Mouse (Mus musculus) MEL (cell line): ENCODE measurements at regions not wholly inside any gene's neighbourhood (a gene's known extent, or its start where the extent isn't known, plus 50 kb on each side); places are given as distances from the start of the nearest gene placed in this dataset.

ENCODE experiments used
- DNase-seq: peaks from one replicate; pipeline ENCODE4 v3.0.0; 2011; ENCODE audit warnings: low read depth, low spot score
- H3K27ac ChIP-seq: 2 replicates; pipeline ENCODE4 v1.5.1; 2012; ENCODE audit warnings: low read depth, mild to moderate bottlenecking, control low read depth, low read length, moderate library complexity; ENCODE audit not compliant: control insufficient read depth
- H3K27me3 ChIP-seq, 2 experiments: fragments of 150-350 bp in 1 of 2; sonication (generic) in 1 of 2; 2 replicates each; pipeline ENCODE4 v1.6.1; 2012; ENCODE audit warnings: low read length in 2 of 2, mild to moderate bottlenecking in 2 of 2, improper control_type of control experiment in 1 of 2, moderate library complexity in 1 of 2; ENCODE audit not compliant: insufficient read depth in 2 of 2, control insufficient read depth in 1 of 2
- H3K36me3 ChIP-seq, 2 experiments: 2 replicates each; pipeline ENCODE4 v1.6.1; 2012 to 2014; ENCODE audit warnings: low read length in 2 of 2, improper control_type of control experiment in 1 of 2, inconsistent platforms in 1 of 2, mild to moderate bottlenecking in 1 of 2; ENCODE audit not compliant: insufficient read depth in 2 of 2, control insufficient read depth in 1 of 2
- H3K4me1 ChIP-seq, 2 experiments: fragments of 150-350 bp in 1 of 2; sonication (generic) in 1 of 2; 2 replicates each; pipeline ENCODE4 v1.6.1; 2012; ENCODE audit warnings: low read length in 2 of 2, improper control_type of control experiment in 1 of 2, mild to moderate bottlenecking in 1 of 2; ENCODE audit not compliant: insufficient read depth in 2 of 2, control insufficient read depth in 1 of 2
- H3K4me3 ChIP-seq, 2 experiments: fragments of 150-350 bp in 1 of 2; sonication (generic) in 1 of 2; 2 replicates each; pipeline ENCODE4 v1.5.1; 2012; ENCODE audit warnings: low read depth in 2 of 2, low read length in 2 of 2, mild to moderate bottlenecking in 2 of 2, moderate library complexity in 2 of 2, control low read depth in 1 of 2, improper control_type of control experiment in 1 of 2; ENCODE audit not compliant: control insufficient read depth in 1 of 2, insufficient read depth in 1 of 2
- H3K79me2 ChIP-seq: 2 replicates; pipeline ENCODE4 v1.6.1; 2012; ENCODE audit warnings: mild to moderate bottlenecking, low read length, moderate library complexity; ENCODE audit not compliant: control insufficient read depth, poor library complexity, insufficient read depth
- H3K9ac ChIP-seq: 2 replicates; pipeline ENCODE4 v1.6.1; 2012; ENCODE audit warnings: low read depth, mild to moderate bottlenecking, control low read depth, low read length, moderate library complexity; ENCODE audit not compliant: control insufficient read depth, poor library complexity, severe bottlenecking
- H3K9me3 ChIP-seq: fragments of 150-350 bp; sonication (generic); replicated peaks from 2 replicates; pipeline ENCODE4 v1.6.1; 2012; ENCODE audit warnings: mild to moderate bottlenecking, low read length, improper control_type of control experiment, moderate library complexity; ENCODE audit not compliant: insufficient read depth
- CHD1 ChIP-seq: IDR thresholded peaks from 2 replicates; pipeline ENCODE4 v1.6.1; 2012; ENCODE audit warnings: low read depth, mild to moderate bottlenecking, inconsistent platforms, low read length, improper control_type of control experiment
- CHD2 ChIP-seq: IDR thresholded peaks from 2 replicates; pipeline ENCODE4 v1.6.1; 2011; ENCODE audit warnings: low read length, improper control_type of control experiment
- E2F4 ChIP-seq: IDR thresholded peaks from 2 replicates; pipeline ENCODE4 v1.6.1; 2011; ENCODE audit warnings: low read depth, low read length, improper control_type of control experiment, borderline replicate concordance
- EP300 ChIP-seq, 2 experiments: IDR thresholded peaks; 2 replicates each; pipeline ENCODE4 v1.6.1; 2011; ENCODE audit warnings: improper control_type of control experiment in 2 of 2, low read length in 2 of 2, low read depth in 1 of 2, mild to moderate bottlenecking in 1 of 2
- ETS1 ChIP-seq: IDR thresholded peaks from 2 replicates; pipeline ENCODE4 v1.6.1; 2012; ENCODE audit warnings: low read depth, mild to moderate bottlenecking, inconsistent platforms, low read length, improper control_type of control experiment, moderate library complexity
- GABPA ChIP-seq: IDR thresholded peaks from 2 replicates; pipeline ENCODE4 v1.6.1; 2012; ENCODE audit warnings: low read depth, mild to moderate bottlenecking, inconsistent platforms, low read length, improper control_type of control experiment, moderate library complexity
- JUND ChIP-seq: IDR thresholded peaks from 2 replicates; pipeline ENCODE4 v1.6.1; 2011; ENCODE audit warnings: low read depth, mild to moderate bottlenecking, improper control_type of control experiment, low read length
- MAFK ChIP-seq: IDR thresholded peaks from 2 replicates; pipeline ENCODE4 v1.6.1; 2011; ENCODE audit warnings: low read depth, mild to moderate bottlenecking, low read length, improper control_type of control experiment, borderline replicate concordance
- MAX ChIP-seq: IDR thresholded peaks from 2 replicates; pipeline ENCODE4 v1.6.1; 2011; ENCODE audit warnings: low read length, improper control_type of control experiment
- MAZ ChIP-seq: IDR thresholded peaks from 2 replicates; pipeline ENCODE4 v1.6.1; 2012; ENCODE audit warnings: low read depth, mild to moderate bottlenecking, inconsistent platforms, low read length, improper control_type of control experiment
- MEF2A ChIP-seq: IDR thresholded peaks from 2 replicates; pipeline ENCODE4 v1.6.1; 2014; ENCODE audit warnings: low read depth, mild to moderate bottlenecking, inconsistent platforms, low read length, improper control_type of control experiment; ENCODE audit not compliant: poor library complexity, insufficient replicate concordance, severe bottlenecking; ENCODE audit errors: extremely low read depth
- MXI1 ChIP-seq: IDR thresholded peaks from 2 replicates; pipeline ENCODE4 v1.6.1; 2011; ENCODE audit warnings: mild to moderate bottlenecking, low read depth, low read length, improper control_type of control experiment
- MYB ChIP-seq: IDR thresholded peaks from 2 replicates; pipeline ENCODE4 v1.6.1; 2011; ENCODE audit warnings: mild to moderate bottlenecking, low read depth, low read length, improper control_type of control experiment
- MYC ChIP-seq: IDR thresholded peaks from 2 replicates; pipeline ENCODE4 v1.6.1; 2011; ENCODE audit warnings: low read depth, mild to moderate bottlenecking, low read length, improper control_type of control experiment, moderate library complexity
- NRF1 ChIP-seq: IDR thresholded peaks from 2 replicates; pipeline ENCODE4 v1.6.1; 2014; ENCODE audit warnings: low read depth, mild to moderate bottlenecking, inconsistent platforms, low read length, improper control_type of control experiment, moderate library complexity; ENCODE audit not compliant: poor library complexity, insufficient read depth, severe bottlenecking
- POLR2A ChIP-seq, 2 experiments: IDR thresholded peaks; 2 replicates each; pipeline ENCODE4 v1.6.1; 2011 to 2012; ENCODE audit warnings: low read length in 2 of 2, mild to moderate bottlenecking in 2 of 2, control low read depth in 1 of 2, improper control_type of control experiment in 1 of 2, low read depth in 1 of 2, moderate library complexity in 1 of 2; ENCODE audit not compliant: control insufficient read depth in 1 of 2, insufficient read depth in 1 of 2, poor library complexity in 1 of 2
- POLR2AphosphoS2 ChIP-seq: IDR thresholded peaks from 2 replicates; pipeline ENCODE4 v1.6.1; 2011; ENCODE audit warnings: low read length, improper control_type of control experiment
- SMC3 ChIP-seq: IDR thresholded peaks from 2 replicates; pipeline ENCODE4 v1.6.1; 2011; ENCODE audit warnings: low read depth, low read length, improper control_type of control experiment
- TBP ChIP-seq: IDR thresholded peaks from 2 replicates; pipeline ENCODE4 v1.8.0; 2011; ENCODE audit warnings: low read depth, low read length, improper control_type of control experiment
- TCF12 ChIP-seq: IDR thresholded peaks from 2 replicates; pipeline ENCODE4 v1.6.1; 2014; ENCODE audit warnings: low read depth, mild to moderate bottlenecking, inconsistent platforms, low read length, improper control_type of control experiment, moderate library complexity
- UBTF ChIP-seq: IDR thresholded peaks from 2 replicates; pipeline ENCODE4 v1.6.1; 2012; ENCODE audit warnings: low read depth, mild to moderate bottlenecking, inconsistent platforms, low read length, improper control_type of control experiment, moderate library complexity, borderline replicate concordance; ENCODE audit not compliant: insufficient read depth
- USF1 ChIP-seq: IDR thresholded peaks from 2 replicates; pipeline ENCODE4 v1.6.1; 2014; ENCODE audit warnings: low read depth, mild to moderate bottlenecking, inconsistent platforms, low read length, improper control_type of control experiment, moderate library complexity
- USF2 ChIP-seq, 2 experiments: IDR thresholded peaks; 2 replicates each; pipeline ENCODE4 v1.6.1; 2011 to 2012; ENCODE audit warnings: improper control_type of control experiment in 2 of 2, low read length in 2 of 2, borderline replicate concordance in 1 of 2, inconsistent platforms in 1 of 2, low read depth in 1 of 2, mild to moderate bottlenecking in 1 of 2; ENCODE audit not compliant: insufficient read depth in 1 of 2
- ZC3H11A ChIP-seq: IDR thresholded peaks from 2 replicates; pipeline ENCODE4 v1.6.1; 2012; ENCODE audit warnings: low read depth, mild to moderate bottlenecking, inconsistent platforms, low read length, improper control_type of control experiment
- ZKSCAN1 ChIP-seq: IDR thresholded peaks from 2 replicates; pipeline ENCODE4 v1.6.1; 2012; ENCODE audit warnings: low read depth, mild to moderate bottlenecking, inconsistent platforms, low read length, improper control_type of control experiment, moderate library complexity
- ZMIZ1 ChIP-seq: IDR thresholded peaks from 2 replicates; pipeline ENCODE4 v1.6.1; 2012; ENCODE audit warnings: low read depth, mild to moderate bottlenecking, inconsistent platforms, low read length, improper control_type of control experiment, moderate library complexity

GRCm38 (mm10) chr10:19459709-19460108 lies 103.4 kb downstream of the Olig3 start:
- no peaks in the 10 kb centered on the region for H3K36me3 ChIP-seq
- TF ChIP-seq MYB (no peak), USF2 (IDR thresholded peaks at IDR 0.05; ENCODE audit: borderline replicate concordance in 1 of 2, insufficient read depth in 1 of 2, low read depth in 1 of 2, low read length in 2 of 2) (no peak), E2F4 (no peak), NRF1 (no peak), POLR2A (IDR thresholded peaks at IDR 0.05; ENCODE audit: control insufficient read depth in 1 of 2, insufficient read depth in 1 of 2, low read depth in 1 of 2, low read length in 2 of 2, poor library complexity in 1 of 2) (no peak), MXI1 (no peak), ETS1 (no peak), TCF12 (no peak), TBP (no peak), CHD1 (no peak), MEF2A (no peak), UBTF (no peak), MAFK (no peak), ZC3H11A (no peak), ZKSCAN1 (no peak), POLR2AphosphoS2 (no peak)
- H3K27ac ChIP-seq, result no peak overlapping the region
- H3K4me1 ChIP-seq, result no peaks in the 10 kb centered on the region
- H3K79me2 ChIP-seq, result no peaks in the 10 kb centered on the region
- H3K27me3 ChIP-seq, result peaks cover 2 to 4% of the 10 kb centered on the region in 2 experiments; a peak in 3 of 4 replicates
- H3K9ac ChIP-seq, result no peak overlapping the region
- H3K9me3 ChIP-seq, result no peaks in the 10 kb centered on the region
- no peak overlapping the region for H3K4me3 ChIP-seq
- no peak for DNase-seq

- no peak for TF ChIP-seq SMC3
- TF ChIP-seq NRF1, result no peak
- TF ChIP-seq CHD1, result no peak
- no peak for TF ChIP-seq TCF12
- TF ChIP-seq MAX, result no peak
- TF ChIP-seq JUND, result no peak
- TF ChIP-seq ETS1, result no peak
- TF ChIP-seq MAZ, result no peak
- no peak for TF ChIP-seq MEF2A
- no peak for TF ChIP-seq UBTF
- no peak for TF ChIP-seq ZC3H11A
- TF ChIP-seq MXI1, result no peak
- TF ChIP-seq MYC, result no peak
- no peak for TF ChIP-seq CHD2
- no peak for TF ChIP-seq TBP
- no peak for TF ChIP-seq USF1
- no peak for TF ChIP-seq EP300 (IDR thresholded peaks at IDR 0.05; ENCODE audit: low read depth in 1 of 2, low read length in 2 of 2)
- no peak for TF ChIP-seq ZMIZ1
- no peak for TF ChIP-seq GABPA
Measured at GRCm38 (mm10) chr10:19460164-19460563, 103.8 kb downstream of the Olig3 start.

More at GRCm38 (mm10) chr10:19460164-19460563, 103.8 kb downstream of the Olig3 start:
- Histone ChIP-seq H3K27me3 (peaks cover 2 to 4% of the 10 kb centered on the region in 2 experiments; a peak in 3 of 4 replicates), H3K9me3 (no peaks in the 10 kb centered on the region), H3K36me3 (no peaks in the 10 kb centered on the region), H3K9ac (no peak overlapping the region), H3K4me3 (no peak overlapping the region), H3K4me1 (no peaks in the 10 kb centered on the region), H3K27ac (no peak overlapping the region), H3K79me2 (no peaks in the 10 kb centered on the region)
- DNase-seq, result no peak
